Mouse (Mus musculus): ENCODE measurements at regions not wholly inside any gene's neighbourhood (a gene's known extent, or its start where the extent isn't known, plus 50 kb on each side); places are given as distances from the start of the nearest gene placed in this dataset.
A peak's percentile ranks its signal among the peaks of the same experiment; 100 is the strongest.

DNA sequence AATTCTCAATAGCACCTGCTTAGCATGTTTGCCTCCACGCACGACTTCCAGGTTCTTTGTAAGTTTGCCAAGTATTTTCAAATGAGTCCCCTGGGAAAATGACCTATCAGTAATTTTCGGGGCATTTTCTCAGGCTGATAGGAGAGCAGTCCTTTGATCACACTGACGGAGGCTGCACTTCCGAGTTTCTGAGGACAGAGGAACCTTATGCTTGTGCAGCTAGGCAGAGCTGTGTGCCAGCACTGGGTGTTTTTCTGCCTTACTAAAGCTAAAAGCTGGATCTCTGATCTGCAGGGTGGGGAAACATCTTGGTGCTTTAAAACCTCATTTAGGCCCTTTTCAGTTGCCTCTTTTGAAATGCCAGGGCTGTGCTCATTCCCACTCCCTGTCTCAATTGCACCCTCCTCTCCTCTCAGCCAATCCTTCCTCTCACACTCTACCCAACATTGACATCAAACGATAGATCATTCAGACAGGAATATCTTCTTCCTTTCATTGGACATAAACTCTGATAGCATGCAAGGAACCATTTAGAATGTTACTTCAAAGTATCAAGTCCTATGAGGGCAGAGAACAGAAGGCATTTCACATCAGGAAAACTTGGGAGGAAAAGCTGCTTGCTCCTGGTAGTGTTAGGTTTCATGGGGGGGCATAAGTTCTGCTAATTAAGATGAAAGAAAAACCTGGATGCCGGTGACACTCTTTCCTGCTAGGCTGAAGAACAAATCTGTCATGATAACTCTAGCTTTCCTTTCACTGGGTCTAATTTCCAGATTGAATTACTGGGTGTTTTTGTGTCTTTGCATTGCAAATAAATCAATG lies 95.3 kb downstream of the Lurap1l start:
- 17% methylated on average over 7 of the region's 7 CpGs for WGBS
- Histone ChIP-seq H3K36me3 (ENCODE audit: control insufficient read depth, insufficient read depth, low read length) (no peaks in the 10 kb centered on the region), H3K27me3 (replicated peaks; ENCODE audit: control insufficient read depth, insufficient read depth, low read length) (no peaks in the 10 kb centered on the region), H3K4me1 (ENCODE audit: control insufficient read depth, insufficient read depth, low read length) (no peaks in the 10 kb centered on the region), H3K4me2 (ENCODE audit: low read depth, low read length) (no peak overlapping the region), H3K27ac (replicated peaks; ENCODE audit: low read depth, low read length) (no peak overlapping the region), H3K9ac (ENCODE audit: low read depth, low read length) (no peak overlapping the region), H3K9me3 (ENCODE audit: control insufficient read depth, low read length) (0 out of 2 replicates have a peak, but pooled peaks cover 4% of the 10 kb centered on the region), H3K4me3 (ENCODE audit: low read depth, low read length) (no peak overlapping the region)
- DNase-seq (ENCODE audit: low spot score) (peak; percentile 40), ATAC-seq (ENCODE audit: low read depth) (peak; percentile 50; the same call in 1 of the 2 replicates)

DNA sequence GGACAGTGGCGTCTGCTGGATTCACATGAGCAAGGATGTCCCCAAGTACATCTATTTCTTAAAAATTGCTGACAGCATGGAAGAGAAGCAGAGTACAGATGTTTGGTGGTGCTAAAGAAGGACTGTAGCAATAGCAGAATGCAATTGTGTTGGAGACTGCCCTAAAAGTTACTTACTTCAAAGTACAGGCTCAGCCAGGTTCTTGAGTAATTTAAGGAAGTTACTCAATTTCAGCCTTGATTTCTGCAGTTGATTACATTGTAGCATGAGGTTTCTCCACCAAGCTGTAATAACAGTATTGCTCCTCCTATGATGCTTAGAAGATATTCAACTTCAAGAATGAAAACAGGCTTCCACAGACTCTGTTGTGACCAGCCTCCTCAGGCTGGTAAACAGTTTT lies 96.1 kb downstream of the Lurap1l start:
- no peaks in the 10 kb centered on the region for H3K27me3 ChIP-seq (replicated peaks; ENCODE audit: control insufficient read depth, insufficient read depth, low read length)
- no peaks in the 10 kb centered on the region for H3K36me3 ChIP-seq (ENCODE audit: control insufficient read depth, insufficient read depth, low read length)
- DNase-seq (ENCODE audit: low spot score), result no peak
- H3K9me3 ChIP-seq (ENCODE audit: control insufficient read depth, low read length), result no peaks in the 10 kb centered on the region
- no peak for ATAC-seq (ENCODE audit: low read depth)
- 79% methylated on average over 1 of the region's 1 CpGs for WGBS
- H3K27ac ChIP-seq (replicated peaks; ENCODE audit: low read depth, low read length), result no peak overlapping the region
- H3K4me2 ChIP-seq (ENCODE audit: low read depth, low read length), result no peak overlapping the region
- no peaks in the 10 kb centered on the region for H3K4me1 ChIP-seq (ENCODE audit: control insufficient read depth, insufficient read depth, low read length)
- H3K4me3 ChIP-seq (ENCODE audit: low read depth, low read length), result no peak overlapping the region
- H3K9ac ChIP-seq (ENCODE audit: low read depth, low read length), result no peak overlapping the region

- H3K4me3 ChIP-seq (ENCODE audit: low read depth, low read length), result no peak overlapping the region
- H3K4me2 ChIP-seq (ENCODE audit: low read depth, low read length), result no peak overlapping the region
- whole genome bisulfite sequencing, result 62% methylated on average over 2 of the region's 2 CpGs
- H3K27me3 ChIP-seq (replicated peaks; ENCODE audit: control insufficient read depth, insufficient read depth, low read length), result no peaks in the 10 kb centered on the region
- H3K4me1 ChIP-seq (ENCODE audit: control insufficient read depth, insufficient read depth, low read length), result no peaks in the 10 kb centered on the region
- H3K36me3 ChIP-seq (ENCODE audit: control insufficient read depth, insufficient read depth, low read length), result no peaks in the 10 kb centered on the region
- ATAC-seq (ENCODE audit: low read depth), result no peak
- H3K27ac ChIP-seq (replicated peaks; ENCODE audit: low read depth, low read length), result no peak overlapping the region
- DNase-seq (ENCODE audit: low spot score), result no peak
- H3K9me3 ChIP-seq (ENCODE audit: control insufficient read depth, low read length), result no peaks in the 10 kb centered on the region
- H3K9ac ChIP-seq (ENCODE audit: low read depth, low read length), result no peak overlapping the region
Observed at GRCm38 (mm10) chr4:81021850-81022249, 111.4 kb downstream of the Lurap1l start.

DNA sequence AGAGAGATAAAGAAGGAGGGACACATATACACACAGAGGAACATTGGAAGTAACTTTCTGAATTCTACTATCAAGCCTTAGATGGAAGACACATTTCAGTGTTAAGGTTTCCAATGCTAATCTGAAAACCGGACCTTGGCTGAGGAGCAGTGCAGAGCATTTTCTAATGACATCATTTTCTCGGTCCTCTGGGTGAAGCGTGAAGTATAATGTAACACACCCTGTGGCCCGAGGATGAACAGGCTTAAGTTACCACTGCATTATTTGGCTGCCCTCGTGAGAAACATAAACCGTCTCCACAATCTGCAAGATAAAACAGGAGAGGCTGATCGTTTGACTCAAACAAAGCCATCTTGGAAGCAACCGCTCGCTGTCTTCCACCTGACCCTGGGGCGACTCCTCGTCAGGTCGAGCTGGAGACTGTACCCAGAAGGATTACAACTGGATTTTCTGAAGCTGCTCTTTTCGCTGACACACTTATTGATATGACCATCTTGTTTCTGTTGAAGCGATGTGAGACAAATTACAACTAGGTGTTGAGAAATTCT lies 113.1 kb downstream of the Lurap1l start:
- DNase-seq (ENCODE audit: low spot score) (peak; percentile 38), ATAC-seq (ENCODE audit: low read depth) (0 out of 2 replicates have a peak, but pooled peaks have one; percentile 47)
- Histone ChIP-seq H3K9me3 (ENCODE audit: control insufficient read depth, low read length) (no peaks in the 10 kb centered on the region), H3K4me3 (ENCODE audit: low read depth, low read length) (no peak overlapping the region), H3K9ac (ENCODE audit: low read depth, low read length) (no peak overlapping the region), H3K4me2 (ENCODE audit: low read depth, low read length) (peak overlapping the region; percentile 31; the same call in 1 of the 2 replicates), H3K4me1 (ENCODE audit: control insufficient read depth, insufficient read depth, low read length) (no peaks in the 10 kb centered on the region), H3K27me3 (replicated peaks; ENCODE audit: control insufficient read depth, insufficient read depth, low read length) (no peaks in the 10 kb centered on the region), H3K27ac (replicated peaks; ENCODE audit: low read depth, low read length) (no peak overlapping the region), H3K36me3 (ENCODE audit: control insufficient read depth, insufficient read depth, low read length) (no peaks in the 10 kb centered on the region)
- WGBS, result 45% methylated on average over 14 of the region's 14 CpGs

- Histone ChIP-seq H3K27ac (replicated peaks; ENCODE audit: low read depth, low read length) (no peak overlapping the region), H3K27me3 (replicated peaks; ENCODE audit: control insufficient read depth, insufficient read depth, low read length) (no peaks in the 10 kb centered on the region), H3K9me3 (ENCODE audit: control insufficient read depth, low read length) (no peaks in the 10 kb centered on the region), H3K4me3 (ENCODE audit: low read depth, low read length) (no peak overlapping the region), H3K4me2 (ENCODE audit: low read depth, low read length) (no peak overlapping the region), H3K36me3 (ENCODE audit: control insufficient read depth, insufficient read depth, low read length) (no peaks in the 10 kb centered on the region), H3K9ac (ENCODE audit: low read depth, low read length) (no peak overlapping the region), H3K4me1 (ENCODE audit: control insufficient read depth, insufficient read depth, low read length) (no peaks in the 10 kb centered on the region)
- no peak for ATAC-seq (ENCODE audit: low read depth)
- WGBS, result 90% methylated on average over 1 of the region's 1 CpGs
- DNase-seq (ENCODE audit: low spot score), result no peak
Observed at GRCm38 (mm10) chr4:81027558-81027957, 117.1 kb downstream of the Lurap1l start.

- no peaks in the 10 kb centered on the region for H3K9me3 ChIP-seq (ENCODE audit: control insufficient read depth, low read length)
- no peaks in the 10 kb centered on the region for H3K36me3 ChIP-seq (ENCODE audit: control insufficient read depth, insufficient read depth, low read length)
- no peak overlapping the region for H3K4me2 ChIP-seq (ENCODE audit: low read depth, low read length)
- H3K27ac ChIP-seq (replicated peaks; ENCODE audit: low read depth, low read length), result no peak overlapping the region
- no peak overlapping the region for H3K9ac ChIP-seq (ENCODE audit: low read depth, low read length)
- no peaks in the 10 kb centered on the region for H3K4me1 ChIP-seq (ENCODE audit: control insufficient read depth, insufficient read depth, low read length)
- no peak for DNase-seq (ENCODE audit: low spot score)
- H3K4me3 ChIP-seq (ENCODE audit: low read depth, low read length), result no peak overlapping the region
- H3K27me3 ChIP-seq (replicated peaks; ENCODE audit: control insufficient read depth, insufficient read depth, low read length), result no peaks in the 10 kb centered on the region
- 58% methylated on average over 3 of the region's 3 CpGs for WGBS
- no peak for ATAC-seq (ENCODE audit: low read depth)
Observed at GRCm38 (mm10) chr4:81030671-81031070, 120.2 kb downstream of the Lurap1l start.

DNA sequence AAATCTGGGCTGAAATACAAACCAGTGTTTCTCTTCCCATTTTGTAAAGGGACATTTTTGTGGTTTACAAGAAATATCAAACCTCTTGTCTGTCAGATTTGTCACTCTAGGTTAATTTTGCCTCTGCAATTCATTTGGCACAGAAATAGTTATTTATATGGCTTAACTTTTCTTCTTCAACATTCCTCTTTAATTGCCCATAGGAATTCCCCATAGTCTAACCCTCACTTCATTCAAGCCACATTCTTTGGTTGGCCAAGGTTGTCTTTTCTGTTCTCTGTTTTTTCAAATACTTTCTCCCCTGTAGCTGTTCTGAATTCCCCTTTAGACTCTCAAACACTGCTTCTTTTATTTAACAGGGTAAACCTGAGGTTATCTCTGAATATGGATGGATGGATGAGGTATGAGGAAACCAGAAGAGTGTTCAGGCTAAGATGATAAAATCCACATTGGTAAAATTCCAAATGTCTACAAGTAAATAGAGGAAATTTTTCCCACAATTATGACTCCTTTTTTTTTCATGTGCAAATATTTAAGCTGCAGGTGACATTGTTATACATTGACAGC lies 127.0 kb downstream of the Lurap1l start:
- ATAC-seq (ENCODE audit: low read depth), result no peak

GRCm38 (mm10) chr4:81058227-81058626 lies 147.8 kb downstream of the Lurap1l start:
- no peak overlapping the region for H3K27ac ChIP-seq (replicated peaks; ENCODE audit: low read depth, low read length)
- no peak overlapping the region for H3K9ac ChIP-seq (ENCODE audit: low read depth, low read length)
- no peaks in the 10 kb centered on the region for H3K27me3 ChIP-seq (replicated peaks; ENCODE audit: control insufficient read depth, insufficient read depth, low read length)
- no peaks in the 10 kb centered on the region for H3K36me3 ChIP-seq (ENCODE audit: control insufficient read depth, insufficient read depth, low read length)
- no peak overlapping the region for H3K4me2 ChIP-seq (ENCODE audit: low read depth, low read length)
- no peaks in the 10 kb centered on the region for H3K9me3 ChIP-seq (ENCODE audit: control insufficient read depth, low read length)
- H3K4me3 ChIP-seq (ENCODE audit: low read depth, low read length), result no peak overlapping the region
- WGBS, result 91% methylated on average over 1 of the region's 1 CpGs
- H3K4me1 ChIP-seq (ENCODE audit: control insufficient read depth, insufficient read depth, low read length), result peaks cover 3% of the 10 kb centered on the region; the same call in 1 of the 2 replicates
- ATAC-seq (ENCODE audit: low read depth) (no peak), DNase-seq (ENCODE audit: low spot score) (no peak)

More for the DNA sequence above, 127.0 kb downstream of the Lurap1l start:
- Histone ChIP-seq H3K36me3 (ENCODE audit: control insufficient read depth, insufficient read depth, low read length) (no peaks in the 10 kb centered on the region), H3K9me3 (ENCODE audit: control insufficient read depth, low read length) (no peaks in the 10 kb centered on the region), H3K4me2 (ENCODE audit: low read depth, low read length) (no peak overlapping the region), H3K4me3 (ENCODE audit: low read depth, low read length) (no peak overlapping the region), H3K4me1 (ENCODE audit: control insufficient read depth, insufficient read depth, low read length) (no peaks in the 10 kb centered on the region), H3K27ac (replicated peaks; ENCODE audit: low read depth, low read length) (no peak overlapping the region), H3K9ac (ENCODE audit: low read depth, low read length) (no peak overlapping the region), H3K27me3 (replicated peaks; ENCODE audit: control insufficient read depth, insufficient read depth, low read length) (no peaks in the 10 kb centered on the region)
- peak; percentile 24 for DNase-seq (ENCODE audit: low spot score)

Data from embryonic facial prominence, embryonic 14.5 days (tissue).